Comparison of ENCODE assay signal across 8 mouse cellular contexts in genomic region chr5:148904846-148905245, GRCm38 (mm10). TPM values are rescaled to one million over a fixed set of nuclear protein-coding genes. Genes with fewer than 3 reads are reported as not detected.
DNase-seq lines count a peak whose midpoint lies in the region; ATAC-seq and TF ChIP-seq lines count a peak whose summit lies in the region.

No protein-coding gene starts in this region.

- no peaks in the 10 kb centered on the region for H3K27me3 ChIP-seq in ES-Bruce4 (ENCODE audit: control insufficient read depth, insufficient read depth, low read length, poor library complexity, severe bottlenecking)
- no peaks in the 10 kb centered on the region for H3K27me3 ChIP-seq in forebrain, embryonic 12.5 days

- intact Hi-C loops in heart, postnatal 10 days (cut with DNase I) = loop anchor here (5.0 kb wide), 3 partner anchors 87 to 432 kb away; no protein-coding TSS in a partner anchor
- intact Hi-C loops in heart, postnatal 25 days (cut with DNase I) = no loop called here

- TF ChIP-seq EP300 in ES-Bruce4 (IDR thresholded peaks at IDR 0.05; ENCODE audit: insufficient read depth, low read depth, low read length) = no peak

- no peak for ATAC-seq in forebrain, embryonic 12.5 days (ENCODE audit: low FRiP score)

- H3K9me3 ChIP-seq in ES-Bruce4 (replicated peaks; ENCODE audit: control insufficient read depth, insufficient read depth, low read length, poor library complexity, severe bottlenecking) = no peaks in the 10 kb centered on the region
- H3K9me3 ChIP-seq in forebrain, embryonic 12.5 days = no peaks in the 10 kb centered on the region

- H3K27ac ChIP-seq in ES-Bruce4 (ENCODE audit: insufficient read depth, low read length) = no peak overlapping the region
- H3K27ac ChIP-seq in forebrain, embryonic 12.5 days = no peak overlapping the region

- H3K36me3 ChIP-seq in ES-Bruce4 (ENCODE audit: control insufficient read depth, insufficient read depth, low read length, poor library complexity, severe bottlenecking) = no peaks in the 10 kb centered on the region
- peaks cover 35% of the 10 kb centered on the region for H3K36me3 ChIP-seq in forebrain, embryonic 12.5 days (replicated peaks)

- H3K4me2 ChIP-seq in forebrain, embryonic 12.5 days = no peak overlapping the region

- H3K9ac ChIP-seq in ES-Bruce4 (ENCODE audit: low read depth, poor library complexity, severe bottlenecking) = no peak overlapping the region
- no peak overlapping the region for H3K9ac ChIP-seq in forebrain, embryonic 12.5 days

- no peak for TF ChIP-seq POLR2A in ES-Bruce4 (IDR thresholded peaks at IDR 0.05; ENCODE audit: insufficient read depth, low read length)

- WGBS in forebrain, embryonic 12.5 days = 74% methylated on average over 6 of the region's 6 CpGs

- peak; percentile 18 for TF ChIP-seq CTCF in ES-Bruce4 (IDR thresholded peaks at IDR 0.05; ENCODE audit: low read depth, low read length)

- H3K4me3 ChIP-seq in ES-Bruce4 (ENCODE audit: low read depth, low read length) = no peak overlapping the region
- no peak overlapping the region for H3K4me3 ChIP-seq in forebrain, embryonic 12.5 days (replicated peaks)

- DNase-seq in heart, postnatal 10 days = peak; percentile 62 to 63
- DNase-seq in heart, postnatal 25 days (ENCODE audit: low spot score) = no peak
- peak; percentile 36 to 37 for DNase-seq in cerebellum, postnatal 14 days
- DNase-seq in kidney, postnatal 36 days = peak; percentile 72 to 84
- DNase-seq in retina, postnatal 1 day = peak; percentile 38
- DNase-seq in layer of hippocampus, adult 9-11 months = no peak

- peaks cover 6% of the 10 kb centered on the region for H3K4me1 ChIP-seq in ES-Bruce4 (ENCODE audit: control insufficient read depth, insufficient read depth, low read length)
- H3K4me1 ChIP-seq in forebrain, embryonic 12.5 days = peaks cover 22% of the 10 kb centered on the region

RNA-seq across cellular contexts. Expression of gene Katnal1, which starts 24.3 kb away (rescaled TPM):
- total RNA-seq in heart, postnatal 10 days (2021) = 1 to 10 TPM; 5.9 to 9.4 TPM
- total RNA-seq in heart, postnatal 25 days (2021) = 1 to 10 TPM; 9.2 to 9.9 TPM
- 10.3 and 10.5 TPM in 2 replicates for polyA plus RNA-seq in ES-Bruce4 (2011; ENCODE audit: insufficient read depth, insufficient read length, low read depth, missing spikeins)
- 37.7 and 42.2 TPM in 2 replicates for polyA plus RNA-seq in forebrain, embryonic 12.5 days (2016; fragmentation: Nextera tagmentation; extraction: Ambion mirVana)

Comparison
In these comparisons a context has a peak if more than half of its experiments do, and no peak if none do; other contexts are left out.
1. DNase-seq: peak in heart, postnatal 10 days (2 of 2), cerebellum, postnatal 14 days (2 of 2), kidney, postnatal 36 days (2 of 2) and retina, postnatal 1 day (single experiment); none in heart, postnatal 25 days (single experiment) and layer of hippocampus, adult 9-11 months (single experiment).